Mouse (Mus musculus) liver, embryonic 13.5 days (tissue): Measurements from ENCODE around the gene Rbl2. TPM values are rescaled to one million over a fixed set of nuclear protein-coding genes. Genes with fewer than 3 reads are reported as not detected.
A peak's percentile ranks its signal among the peaks of the same experiment; 100 is the strongest.

Experiments used
- ATAC-seq: fragments of 200-750 bp; cut with Nextera tagmentation; 2 replicates; pipeline ENCODE4 v1.8.0; 2017; ENCODE audit warnings: low read depth, mild to moderate bottlenecking, moderate number of reproducible peaks, moderate library complexity
- DNase-seq: peaks from one replicate; pipeline ENCODE4 v3.0.0; 2022
- H3K27ac ChIP-seq: fragments of 300-500 bp; sonication (generic); 2 replicates; pipeline ENCODE4 v1.5.1; 2015; ENCODE audit warnings: moderate library complexity, mild to moderate bottlenecking, inconsistent platforms
- H3K27me3 ChIP-seq: fragments of 300-500 bp; sonication (generic); 2 replicates; pipeline ENCODE4 v1.6.1; 2015; ENCODE audit warnings: mild to moderate bottlenecking, inconsistent platforms
- H3K36me3 ChIP-seq: fragments of 300-500 bp; sonication (generic); 2 replicates; pipeline ENCODE4 v1.6.1; 2015; ENCODE audit warnings: mild to moderate bottlenecking, inconsistent platforms
- H3K4me1 ChIP-seq: fragments of 300-500 bp; sonication (generic); replicated peaks from 2 replicates; pipeline ENCODE4 v1.6.1; 2015; ENCODE audit warnings: inconsistent platforms
- H3K4me2 ChIP-seq: fragments of 300-500 bp; sonication (generic); 2 replicates; pipeline ENCODE4 v1.6.1; 2015; ENCODE audit warnings: inconsistent platforms, mild to moderate bottlenecking, moderate library complexity
- H3K4me3 ChIP-seq: fragments of 300-500 bp; sonication (generic); replicated peaks from 2 replicates; pipeline ENCODE4 v1.5.1; 2015; ENCODE audit warnings: mild to moderate bottlenecking, inconsistent platforms
- H3K9ac ChIP-seq: fragments of 300-500 bp; sonication (generic); 2 replicates; pipeline ENCODE4 v1.6.1; 2015; ENCODE audit warnings: mild to moderate bottlenecking, inconsistent platforms
- H3K9me3 ChIP-seq: fragments of 300-500 bp; sonication (generic); replicated peaks from 2 replicates; pipeline ENCODE4 v1.6.1; 2016; ENCODE audit warnings: inconsistent platforms
- WGBS: fragments of 180-500 bp; shearing (Covaris S2); methylation state at CpG from one replicate; pipeline ENCODE4 v1.1.7; 2015; ENCODE audit not compliant: insufficient replicate concordance; 5-methylcytosine and 5-hydroxymethylcytosine counted together
- polyA plus RNA-seq: library from polyadenylated mRNA; unstranded; fragments of >200 nt; fragmentation: Nextera tagmentation; extraction: Ambion mirVana; gene quantifications from 2 replicates; pipeline ENCODE4 v1.2.1, GENCODE M21; 2015

Rbl2 gene
- polyA plus RNA-seq, 1 experiment from 2014 or later: 5.0 TPM

GRCm38 (mm10) chr8:91135308-91136181 is 65.7 kb downstream of the Rbl2 start:
- WGBS: 70% methylated on average over 14 of the region's 14 CpGs
- Histone ChIP-seq H3K9me3 (no peaks in the 10 kb centered on the region), H3K27ac (no peak overlapping the region), H3K36me3 (no peaks in the 10 kb centered on the region), H3K4me2 (no peak overlapping the region), H3K9ac (no peak overlapping the region), H3K4me1 (peaks cover 20% of the 10 kb centered on the region), H3K27me3 (no peaks in the 10 kb centered on the region), H3K4me3 (no peak overlapping the region)
- no peak for DNase-seq
- ATAC-seq: no peak

GRCm38 (mm10) chr8:91140828-91141227 is 71.0 kb downstream of the Rbl2 start:
- Histone ChIP-seq H3K9me3 (no peaks in the 10 kb centered on the region), H3K36me3 (no peaks in the 10 kb centered on the region), H3K4me3 (no peak overlapping the region), H3K9ac (no peak overlapping the region), H3K4me1 (no peaks in the 10 kb centered on the region), H3K4me2 (no peak overlapping the region), H3K27me3 (no peaks in the 10 kb centered on the region), H3K27ac (no peak overlapping the region)
- 56% methylated on average over 4 of the region's 4 CpGs for WGBS
- ATAC-seq (no peak), DNase-seq (no peak)

GRCm38 (mm10) chr8:91147715-91148114 is 77.9 kb downstream of the Rbl2 start:
- DNase-seq (no peak), ATAC-seq (no peak)
- 7% methylated on average over 6 of the region's 6 CpGs for WGBS
- Histone ChIP-seq H3K4me1 (no peaks in the 10 kb centered on the region), H3K36me3 (no peaks in the 10 kb centered on the region), H3K4me3 (no peak overlapping the region), H3K9ac (no peak overlapping the region), H3K27me3 (no peaks in the 10 kb centered on the region), H3K27ac (no peak overlapping the region), H3K9me3 (no peaks in the 10 kb centered on the region), H3K4me2 (peak overlapping the region; percentile 29; the same call in 1 of the 2 replicates)

- no peaks in the 10 kb centered on the region for H3K4me1 ChIP-seq
- no peaks in the 10 kb centered on the region for H3K27me3 ChIP-seq
- H3K36me3 ChIP-seq: no peaks in the 10 kb centered on the region
- H3K9me3 ChIP-seq: no peaks in the 10 kb centered on the region
- H3K27ac ChIP-seq: no peak overlapping the region
- H3K9ac ChIP-seq: no peak overlapping the region
- ATAC-seq: no peak
- WGBS: 74% methylated on average over 15 of the region's 15 CpGs
- H3K4me2 ChIP-seq: no peak overlapping the region
- H3K4me3 ChIP-seq: no peak overlapping the region
- no peak for DNase-seq
Measured at GRCm38 (mm10) chr8:91148643-91149178, 78.9 kb downstream of the Rbl2 start.

GRCm38 (mm10) chr8:91149298-91149697 is 79.4 kb downstream of the Rbl2 start:
- DNase-seq (no peak), ATAC-seq (no peak)
- no peaks in the 10 kb centered on the region for H3K9me3 ChIP-seq
- no peak overlapping the region for H3K4me2 ChIP-seq
- no peak overlapping the region for H3K9ac ChIP-seq
- no peaks in the 10 kb centered on the region for H3K36me3 ChIP-seq
- H3K4me3 ChIP-seq: no peak overlapping the region
- no peaks in the 10 kb centered on the region for H3K4me1 ChIP-seq
- WGBS: 49% methylated on average over 3 of the region's 3 CpGs
- no peaks in the 10 kb centered on the region for H3K27me3 ChIP-seq
- no peak overlapping the region for H3K27ac ChIP-seq

GRCm38 (mm10) chr8:91151531-91151930 is 81.7 kb downstream of the Rbl2 start:
- peaks cover 3% of the 10 kb centered on the region; the same call in 1 of the 2 replicates for H3K9me3 ChIP-seq
- H3K4me3 ChIP-seq: no peak overlapping the region
- H3K4me1 ChIP-seq: no peaks in the 10 kb centered on the region
- H3K27ac ChIP-seq: no peak overlapping the region
- no peak overlapping the region for H3K4me2 ChIP-seq
- no peaks in the 10 kb centered on the region for H3K36me3 ChIP-seq
- H3K9ac ChIP-seq: no peak overlapping the region
- 70% methylated on average over 7 of the region's 7 CpGs for WGBS
- no peak for DNase-seq
- no peaks in the 10 kb centered on the region for H3K27me3 ChIP-seq
- ATAC-seq: no peak

- no peak for ATAC-seq
- no peak overlapping the region for H3K9ac ChIP-seq
- 62% methylated on average over 3 of the region's 3 CpGs for WGBS
- H3K9me3 ChIP-seq: peaks cover 3% of the 10 kb centered on the region; the same call in 1 of the 2 replicates
- H3K4me1 ChIP-seq: no peaks in the 10 kb centered on the region
- no peak overlapping the region for H3K4me2 ChIP-seq
- no peak overlapping the region for H3K4me3 ChIP-seq
- DNase-seq: no peak
- no peaks in the 10 kb centered on the region for H3K36me3 ChIP-seq
- no peaks in the 10 kb centered on the region for H3K27me3 ChIP-seq
- no peak overlapping the region for H3K27ac ChIP-seq
Measured at GRCm38 (mm10) chr8:91153831-91154230, 84.0 kb downstream of the Rbl2 start.

GRCm38 (mm10) chr8:91154564-91154963 is 84.7 kb downstream of the Rbl2 start:
- Histone ChIP-seq H3K9me3 (peaks cover 3% of the 10 kb centered on the region; the same call in 1 of the 2 replicates), H3K4me3 (no peak overlapping the region), H3K27me3 (no peaks in the 10 kb centered on the region), H3K9ac (no peak overlapping the region), H3K4me2 (no peak overlapping the region), H3K4me1 (no peaks in the 10 kb centered on the region), H3K36me3 (no peaks in the 10 kb centered on the region), H3K27ac (no peak overlapping the region)
- 39% methylated on average over 6 of the region's 6 CpGs for WGBS
- ATAC-seq (no peak), DNase-seq (peak; percentile 21)

GRCm38 (mm10) chr8:91158617-91159016 is 88.8 kb downstream of the Rbl2 start:
- no peak overlapping the region for H3K4me3 ChIP-seq
- 72% methylated on average over 10 of the region's 10 CpGs for WGBS
- DNase-seq (no peak), ATAC-seq (no peak)
- H3K4me2 ChIP-seq: no peak overlapping the region
- H3K27ac ChIP-seq: no peak overlapping the region
- peaks cover 3% of the 10 kb centered on the region; the same call in 1 of the 2 replicates for H3K9me3 ChIP-seq
- no peaks in the 10 kb centered on the region for H3K27me3 ChIP-seq
- H3K9ac ChIP-seq: no peak overlapping the region
- no peaks in the 10 kb centered on the region for H3K36me3 ChIP-seq
- H3K4me1 ChIP-seq: no peaks in the 10 kb centered on the region

- ATAC-seq: no peak
- 45% methylated on average over 15 of the region's 15 CpGs for WGBS
Measured at GRCm38 (mm10) chr8:91159959-91160800, 90.3 kb downstream of the Rbl2 start.

GRCm38 (mm10) chr8:91170152-91170551 is 100.3 kb downstream of the Rbl2 start:
- ATAC-seq (no peak), DNase-seq (no peak)
- no peaks in the 10 kb centered on the region for H3K27me3 ChIP-seq

More at GRCm38 (mm10) chr8:91159959-91160800, 90.3 kb downstream of the Rbl2 start:
- no peaks in the 10 kb centered on the region for H3K36me3 ChIP-seq
- H3K9me3 ChIP-seq: no peaks in the 10 kb centered on the region; the same call in 1 of the 2 replicates
- H3K4me2 ChIP-seq: no peak overlapping the region
- no peaks in the 10 kb centered on the region for H3K4me1 ChIP-seq
- H3K9ac ChIP-seq: no peak overlapping the region
- no peaks in the 10 kb centered on the region for H3K27me3 ChIP-seq
- H3K27ac ChIP-seq: no peak overlapping the region
- no peak for DNase-seq
- H3K4me3 ChIP-seq: no peak overlapping the region

More at GRCm38 (mm10) chr8:91170152-91170551, 100.3 kb downstream of the Rbl2 start:
- no peak overlapping the region for H3K4me3 ChIP-seq
- no peak overlapping the region for H3K27ac ChIP-seq
- H3K4me1 ChIP-seq: no peaks in the 10 kb centered on the region
- no peaks in the 10 kb centered on the region for H3K9me3 ChIP-seq
- no peaks in the 10 kb centered on the region for H3K36me3 ChIP-seq
- no peak overlapping the region for H3K9ac ChIP-seq
- H3K4me2 ChIP-seq: no peak overlapping the region
- 65% methylated on average over 6 of the region's 6 CpGs for WGBS
